Mouse (Mus musculus) left cerebral cortex, postnatal 4 days (tissue): Measurements from ENCODE around the gene Tmem132d. TPM values are rescaled to one million over a fixed set of nuclear protein-coding genes. Genes with fewer than 3 reads are reported as not detected.
"Not testable (repeated sequence)": the region's sequence is repeated elsewhere in the genome, so short reads cannot be mapped to it uniquely, and the experiment has no call there.

ENCODE experiments used
- DNase-seq: peaks from one replicate; pipeline ENCODE4 v3.0.0-alpha.2; 2022
- intact Hi-C: fragments of 180-260 bp; cut with DNase I; formaldehyde crosslinking; loops from one replicate; pipeline ENCODE4 v1.15.1; 2025
- total RNA-seq, 2 experiments: library from RNA; stranded (reverse); gene quantifications; 2 replicates each; pipeline ENCODE4 v1.2.3; 2021

Tmem132d gene
- total RNA-seq, 2 experiments from 2014 or later: 6.3 to 10.0 TPM

- intact Hi-C loops: no loop called here
These were observed 320.4 kb downstream of the Tmem132d start for GRCm38 (mm10) chr5:128112518-128112917.

DNA sequence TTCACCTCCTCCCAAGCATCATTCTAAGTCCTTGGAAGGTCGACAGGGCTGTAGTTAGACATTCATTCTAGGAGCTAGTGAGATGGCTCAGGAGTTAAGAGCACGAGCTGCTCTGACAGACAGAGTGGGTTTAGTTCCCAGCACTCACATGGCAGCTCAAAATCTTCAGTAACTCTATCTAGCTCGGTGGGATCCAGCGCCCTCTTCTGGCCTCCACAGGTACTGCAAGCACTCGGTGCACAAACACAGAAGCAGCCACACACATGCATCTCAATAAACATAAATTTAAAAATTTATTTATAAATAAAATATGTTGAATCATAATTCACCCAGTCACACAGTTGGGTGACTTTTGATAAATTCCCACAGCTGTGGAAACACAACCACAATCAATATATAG, 321.2 kb downstream of the Tmem132d start:
- no peak for DNase-seq
- intact Hi-C loops: no loop called here

More at GRCm38 (mm10) chr5:128112518-128112917, 320.4 kb downstream of the Tmem132d start:
- no peak for DNase-seq

DNA sequence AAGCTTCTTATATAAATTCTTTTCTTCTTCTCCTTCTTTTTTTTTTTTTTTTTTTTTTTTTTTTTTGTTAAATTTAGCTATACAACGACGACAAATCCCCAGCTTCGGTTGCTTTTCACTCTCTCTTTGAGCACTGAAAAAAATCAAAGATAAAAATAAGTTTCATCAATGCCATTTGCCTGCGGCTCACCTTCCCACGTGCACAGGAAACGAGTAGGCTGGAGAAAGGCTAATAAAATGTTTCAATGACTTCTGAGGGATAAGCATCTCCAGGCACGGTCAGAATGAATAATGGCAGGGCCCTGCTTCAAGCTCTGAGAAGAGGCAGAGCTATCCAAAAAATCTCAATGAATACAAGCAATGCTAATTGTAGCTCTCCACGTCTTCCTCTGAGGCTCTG, 330.3 kb downstream of the Tmem132d start:
- intact Hi-C loops: no loop called here
- no peak for DNase-seq

DNA sequence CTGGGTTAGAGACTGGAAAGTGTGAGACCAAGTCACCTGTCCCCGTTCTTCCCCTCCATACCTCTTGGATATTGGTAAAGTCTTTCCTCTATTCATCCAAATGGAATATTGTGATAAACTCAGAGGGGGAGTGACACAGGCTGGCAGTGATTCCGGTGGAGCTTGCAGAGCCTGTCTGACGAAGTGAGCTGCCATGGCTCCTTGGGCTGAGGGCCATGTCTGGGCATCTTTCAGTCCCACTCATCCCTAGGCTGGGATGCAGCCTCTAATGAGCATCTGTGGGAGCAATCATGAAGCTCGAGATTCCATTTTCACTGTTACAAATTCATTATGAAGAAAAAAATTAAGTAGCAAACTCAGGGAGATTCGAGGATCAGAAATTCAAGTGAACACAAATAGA, 332.5 kb downstream of the Tmem132d start:
- no peak for DNase-seq
- intact Hi-C loops: no loop called here

DNA sequence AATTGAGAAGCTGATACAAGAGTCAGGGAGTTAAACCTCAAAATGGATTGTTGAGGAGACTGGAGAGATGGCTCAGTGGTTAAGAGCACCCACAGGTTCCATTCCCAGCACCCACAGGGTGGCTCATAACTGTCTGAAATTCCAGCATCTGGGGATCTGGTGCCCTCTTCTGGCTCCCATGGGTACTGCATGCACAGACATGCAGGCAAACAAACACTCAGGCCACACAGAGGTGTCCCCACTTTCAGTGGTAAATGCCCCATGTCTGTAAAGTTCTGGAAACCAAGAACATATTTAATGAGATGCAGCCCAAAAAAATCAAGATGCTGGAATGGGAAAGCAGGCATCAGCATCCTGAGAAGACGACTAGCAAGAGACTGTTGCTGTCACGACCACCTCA, 333.4 kb downstream of the Tmem132d start:
- DNase-seq: no peak
- intact Hi-C loops: no loop called here

DNA sequence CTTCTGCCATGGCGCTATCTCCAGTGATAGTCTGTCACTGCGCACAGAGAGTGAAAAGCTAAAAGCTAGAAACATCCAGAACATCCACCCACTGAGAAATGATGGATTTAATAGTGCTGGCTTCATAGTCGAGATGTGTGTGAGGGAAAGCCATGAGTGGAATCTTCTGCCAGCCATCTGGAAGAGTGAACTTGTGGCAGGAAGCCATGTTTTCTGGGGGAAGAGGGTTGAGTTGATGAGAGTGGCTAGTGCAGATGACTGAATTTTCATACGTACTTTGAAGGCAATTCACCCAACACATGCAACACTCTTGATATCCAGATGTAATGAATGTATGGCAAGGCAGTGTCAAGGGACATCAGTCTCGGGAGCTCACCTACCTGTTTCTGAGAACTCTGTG, 342.3 kb downstream of the Tmem132d start:
- no peak for DNase-seq
- intact Hi-C loops: no loop called here

DNA sequence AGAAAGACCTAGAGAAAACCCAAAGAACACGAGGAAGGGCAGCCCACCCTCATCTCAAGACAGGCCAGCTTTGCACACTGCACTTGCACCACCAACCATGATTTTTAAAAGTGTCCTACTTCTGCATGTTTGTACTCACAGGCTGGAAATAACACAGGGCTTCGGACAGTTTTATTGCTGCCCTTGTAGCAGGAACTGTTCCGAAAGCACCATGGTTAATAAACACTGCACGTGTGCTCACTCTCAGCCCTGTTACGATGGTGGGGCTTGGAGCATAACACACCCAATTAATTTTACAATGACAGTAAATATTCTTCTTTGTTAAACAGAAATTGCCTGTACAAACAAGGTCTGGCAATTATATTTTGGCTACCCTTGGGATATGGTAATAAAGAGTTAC, 357.4 kb downstream of the Tmem132d start:
- intact Hi-C loops: no loop called here
- DNase-seq: no peak

DNA sequence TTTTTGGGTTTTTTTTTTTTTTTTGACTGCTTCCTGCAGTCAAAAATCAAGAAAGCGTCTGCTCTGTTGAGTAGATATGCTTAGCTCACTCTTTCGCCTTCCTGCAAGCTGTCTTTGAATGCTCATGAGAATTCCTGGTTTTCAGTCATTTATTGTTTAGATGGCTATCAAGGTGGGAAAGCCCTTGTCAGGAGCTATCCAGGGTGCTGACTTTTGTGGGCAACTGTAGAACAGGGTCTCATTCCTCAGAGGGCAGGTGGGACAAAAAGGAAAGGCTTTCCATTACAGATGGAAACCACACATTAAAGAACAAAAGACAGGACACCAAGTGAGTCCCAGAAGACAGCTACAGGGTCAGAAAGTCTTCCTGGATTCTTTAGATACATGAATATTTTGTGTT, 360.3 kb downstream of the Tmem132d start:
- DNase-seq: no peak
- intact Hi-C loops: no loop called here

- no peak for DNase-seq
- intact Hi-C loops: no loop called here
These were observed 391.1 kb downstream of the Tmem132d start for GRCm38 (mm10) chr5:128041781-128042180.

DNA sequence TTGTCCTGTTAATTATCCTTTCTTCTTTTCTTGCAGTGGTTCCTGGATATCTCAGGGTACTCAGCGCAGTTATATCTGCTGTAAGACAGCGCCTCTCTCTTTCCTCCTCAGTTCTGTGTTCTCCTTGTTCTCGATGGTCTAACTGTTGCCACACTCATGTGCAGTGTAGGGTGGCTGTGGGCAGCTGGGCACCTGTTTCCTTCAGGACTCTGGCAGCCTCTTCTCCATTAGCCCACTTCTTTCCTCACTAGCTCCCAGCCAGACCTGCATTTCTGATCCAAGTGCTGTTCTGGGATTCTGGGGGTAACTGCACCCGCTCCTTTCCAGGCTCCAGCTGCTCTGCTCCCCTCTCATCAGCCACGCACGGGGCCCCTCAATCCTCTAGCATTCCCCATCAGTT, 392.8 kb downstream of the Tmem132d start:
- intact Hi-C loops: no loop called here
- DNase-seq: no peak

DNA sequence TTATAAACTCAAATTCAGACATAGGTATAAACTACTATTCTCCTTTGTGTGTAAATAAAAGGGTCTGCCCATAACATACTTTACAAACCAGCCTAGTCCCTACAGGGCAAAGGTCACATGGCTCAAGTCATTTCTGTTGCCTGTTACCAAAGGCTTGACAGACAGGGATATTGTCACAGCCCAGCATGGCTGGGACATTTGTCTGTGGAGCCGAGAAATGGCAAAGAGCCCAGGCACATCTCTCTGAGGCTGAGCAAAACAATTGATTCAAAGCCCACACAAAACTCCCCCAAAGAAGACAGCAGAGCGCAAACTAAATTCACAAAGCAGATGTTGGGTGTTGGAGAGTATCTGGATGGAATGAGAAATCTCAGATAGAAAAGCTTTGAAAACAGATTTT, 405.8 kb downstream of the Tmem132d start:
- intact Hi-C loops: no loop called here
- peak; percentile 42 for DNase-seq

- DNase-seq: no peak
- intact Hi-C loops: no loop called here
These were observed 428.2 kb downstream of the Tmem132d start for GRCm38 (mm10) chr5:128004666-128005065.

DNA sequence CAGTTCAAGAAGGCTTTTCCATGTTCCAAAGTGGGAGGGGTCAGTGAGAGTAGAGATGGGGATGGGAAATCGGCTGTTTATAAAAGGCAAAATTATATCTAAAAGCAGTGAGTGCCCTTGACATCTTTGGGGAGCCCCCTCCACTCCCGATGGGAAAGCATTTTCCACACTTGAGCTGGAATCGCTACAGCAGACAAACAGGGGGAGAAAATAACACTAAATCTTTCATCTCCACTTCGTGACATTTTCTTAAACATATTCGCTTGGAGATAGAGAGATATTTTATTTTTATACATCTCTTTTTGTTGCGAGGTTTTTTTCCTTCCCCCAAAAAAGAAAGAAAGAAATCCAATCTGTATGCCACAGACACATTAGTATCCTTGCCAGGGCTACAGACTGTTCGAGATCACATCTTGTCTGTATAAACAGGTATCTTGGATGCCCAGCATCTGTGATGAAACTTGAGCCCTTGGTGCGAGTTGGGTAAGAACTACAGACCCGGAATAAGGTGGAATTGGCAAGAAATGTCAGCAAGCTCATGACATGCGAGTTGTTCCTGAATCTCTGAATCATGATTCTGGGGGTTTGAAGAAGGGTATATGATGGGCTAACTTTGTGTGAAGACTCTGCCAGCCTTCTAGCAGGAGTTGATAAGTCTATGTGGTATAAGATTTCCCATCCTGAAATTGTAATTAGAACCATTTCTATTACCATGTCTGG, 436.2 kb downstream of the Tmem132d start:
- no peak for DNase-seq
- intact Hi-C loops: no loop called here

DNA sequence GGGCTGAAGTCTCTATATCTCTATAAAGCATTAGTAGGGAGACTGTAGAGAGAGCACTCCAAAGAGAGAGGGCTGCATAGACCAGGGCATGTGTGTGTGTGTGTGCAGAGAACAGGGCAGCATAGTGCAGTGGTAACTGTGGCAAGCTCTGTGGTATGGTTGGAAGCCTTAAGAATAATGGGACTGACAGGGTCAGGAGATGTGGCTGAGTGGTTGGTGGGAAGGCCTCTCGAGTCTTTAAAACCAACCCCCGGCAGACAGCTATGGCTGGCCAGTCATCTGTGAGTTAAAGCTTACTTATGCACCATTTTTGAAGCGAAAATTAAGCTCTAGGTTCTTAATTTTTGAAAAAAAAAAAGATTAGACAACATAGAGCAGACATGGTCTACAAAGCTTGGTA, 439.4 kb downstream of the Tmem132d start:
- intact Hi-C loops: no loop called here

DNA sequence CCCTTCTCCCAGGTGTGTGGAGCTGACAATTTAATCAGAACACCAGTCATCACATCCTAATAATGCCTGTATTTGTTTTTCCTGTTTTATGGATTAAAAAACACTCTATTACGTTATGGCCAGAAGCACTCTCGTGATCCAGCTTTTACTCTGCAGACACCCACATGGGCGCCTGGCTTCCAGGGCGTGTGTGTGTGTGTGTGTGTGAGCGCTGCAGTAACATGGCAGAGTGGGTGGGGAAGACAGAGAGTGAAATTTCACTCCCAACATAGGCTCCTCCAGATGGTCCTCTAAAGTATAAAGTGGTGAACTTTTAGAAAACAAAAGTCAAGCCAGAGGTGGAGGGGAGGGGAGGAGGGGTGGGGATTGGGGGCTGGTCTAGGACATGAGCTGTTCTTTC, 442.1 kb downstream of the Tmem132d start:
- intact Hi-C loops: no loop called here
- DNase-seq: no peak

More for the DNA sequence above, 439.4 kb downstream of the Tmem132d start:
- DNase-seq: no peak

GRCm38 (mm10) chr5:127980003-127980358, 452.9 kb downstream of the Tmem132d start:
- DNase-seq, intact Hi-C loops: not testable (repeated sequence)

GRCm38 (mm10) chr5:127979329-127980002, 453.4 kb downstream of the Tmem132d start:
- DNase-seq: no peak
- intact Hi-C loops: no loop called here

DNA sequence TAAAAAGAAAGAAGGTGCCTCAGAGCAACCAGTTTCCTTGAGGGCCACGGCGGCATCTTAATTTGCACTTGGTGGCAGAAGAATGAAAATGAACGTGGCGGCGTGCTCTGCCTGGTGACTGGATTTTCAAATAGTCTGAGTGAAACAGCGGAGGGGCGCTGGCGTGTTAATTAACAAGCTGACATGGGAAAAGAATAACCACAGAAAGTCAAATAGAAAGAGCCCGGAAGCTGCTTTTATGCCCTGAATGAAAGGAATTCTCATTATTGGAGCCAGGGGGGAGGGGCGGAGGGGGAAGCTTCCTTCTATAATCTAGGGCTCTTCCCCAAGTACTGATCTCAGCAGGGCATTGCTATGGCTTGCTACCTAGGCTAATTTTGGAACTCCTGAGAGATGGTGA, 456.2 kb downstream of the Tmem132d start:
- intact Hi-C loops: no loop called here
- peak; percentile 4 for DNase-seq

DNA sequence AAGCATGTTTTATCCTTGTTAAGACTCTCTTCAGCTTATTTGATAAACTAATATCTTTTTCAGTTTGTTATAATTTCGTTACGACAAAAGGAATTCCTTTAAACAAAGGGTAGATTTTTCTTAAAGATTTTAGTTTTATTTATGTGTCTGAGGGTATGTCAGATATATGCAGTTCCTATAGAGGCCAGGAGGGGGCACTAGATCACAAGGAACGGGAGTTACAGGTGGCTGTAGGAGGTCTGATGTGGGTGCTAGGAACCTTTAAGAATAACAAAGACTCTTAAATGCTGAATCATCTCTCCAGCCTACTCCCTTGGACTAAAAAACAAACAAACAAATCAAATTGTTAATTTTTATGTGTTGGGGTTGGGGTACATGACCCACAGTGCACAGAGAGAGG, 467.2 kb downstream of the Tmem132d start:
- no peak for DNase-seq
- intact Hi-C loops: no loop called here

GRCm38 (mm10) chr5:127962656-127963055, 470.2 kb downstream of the Tmem132d start:
- intact Hi-C loops: no loop called here
- no peak for DNase-seq

- peak; percentile 13 for DNase-seq
- intact Hi-C loops: no loop called here
These were observed 476.3 kb downstream of the Tmem132d start for GRCm38 (mm10) chr5:127956511-127957097.

GRCm38 (mm10) chr5:127954231-127954790, 478.6 kb downstream of the Tmem132d start:
- intact Hi-C loops: no loop called here

More at GRCm38 (mm10) chr5:127954231-127954790, 478.6 kb downstream of the Tmem132d start:
- no peak for DNase-seq
